Mouse (Mus musculus) forebrain, embryonic 13.5 days (tissue): ENCODE measurements around the gene Slc36a4. TPM values are rescaled to one million over a fixed set of nuclear protein-coding genes. Genes with fewer than 3 reads are reported as not detected.
A peak's percentile ranks its signal among the peaks of the same experiment; 100 is the strongest.

Experiments used
- ATAC-seq: fragments of 200-750 bp; cut with Nextera tagmentation; 2 replicates; pipeline ENCODE4 v1.8.0; 2017
- H3K27ac ChIP-seq: fragments of 300-500 bp; sonication (generic); 2 replicates; pipeline ENCODE4 v1.5.1; 2015; ENCODE audit warnings: inconsistent platforms, mild to moderate bottlenecking, moderate library complexity
- H3K27me3 ChIP-seq: fragments of 300-500 bp; sonication (generic); 2 replicates; pipeline ENCODE4 v1.6.1; 2015; ENCODE audit warnings: mild to moderate bottlenecking, inconsistent platforms
- H3K36me3 ChIP-seq: fragments of 300-500 bp; sonication (generic); 2 replicates; pipeline ENCODE4 v1.6.1; 2015; ENCODE audit warnings: mild to moderate bottlenecking, inconsistent platforms; ENCODE audit not compliant: poor library complexity, severe bottlenecking
- H3K4me1 ChIP-seq: fragments of 300-500 bp; sonication (generic); 2 replicates; pipeline ENCODE4 v1.6.1; 2015; ENCODE audit warnings: inconsistent platforms
- H3K4me2 ChIP-seq: fragments of 300-500 bp; sonication (generic); 2 replicates; pipeline ENCODE4 v1.6.1; 2015; ENCODE audit warnings: inconsistent platforms, mild to moderate bottlenecking, moderate library complexity
- H3K4me3 ChIP-seq: fragments of 300-500 bp; sonication (generic); 2 replicates; pipeline ENCODE4 v1.5.1; 2015; ENCODE audit warnings: mild to moderate bottlenecking, inconsistent platforms
- H3K9ac ChIP-seq: fragments of 300-500 bp; sonication (generic); 2 replicates; pipeline ENCODE4 v1.6.1; 2015; ENCODE audit warnings: mild to moderate bottlenecking, inconsistent platforms
- H3K9me3 ChIP-seq: fragments of 300-500 bp; sonication (generic); replicated peaks from 2 replicates; pipeline ENCODE4 v1.6.1; 2016; ENCODE audit warnings: inconsistent platforms
- WGBS: fragments of 180-500 bp; shearing (Covaris S2); methylation state at CpG from one replicate; pipeline ENCODE4 v1.1.7; 2015; 5-methylcytosine and 5-hydroxymethylcytosine counted together
- polyA plus RNA-seq: library from polyadenylated mRNA; unstranded; fragments of >200 nt; fragmentation: Nextera tagmentation; extraction: Ambion mirVana; gene quantifications from 2 replicates; pipeline ENCODE4 v1.2.1, GENCODE M21; 2015

Slc36a4 gene
- polyA plus RNA-seq, 1 experiment from 2014 or later = 21.5 TPM

DNA sequence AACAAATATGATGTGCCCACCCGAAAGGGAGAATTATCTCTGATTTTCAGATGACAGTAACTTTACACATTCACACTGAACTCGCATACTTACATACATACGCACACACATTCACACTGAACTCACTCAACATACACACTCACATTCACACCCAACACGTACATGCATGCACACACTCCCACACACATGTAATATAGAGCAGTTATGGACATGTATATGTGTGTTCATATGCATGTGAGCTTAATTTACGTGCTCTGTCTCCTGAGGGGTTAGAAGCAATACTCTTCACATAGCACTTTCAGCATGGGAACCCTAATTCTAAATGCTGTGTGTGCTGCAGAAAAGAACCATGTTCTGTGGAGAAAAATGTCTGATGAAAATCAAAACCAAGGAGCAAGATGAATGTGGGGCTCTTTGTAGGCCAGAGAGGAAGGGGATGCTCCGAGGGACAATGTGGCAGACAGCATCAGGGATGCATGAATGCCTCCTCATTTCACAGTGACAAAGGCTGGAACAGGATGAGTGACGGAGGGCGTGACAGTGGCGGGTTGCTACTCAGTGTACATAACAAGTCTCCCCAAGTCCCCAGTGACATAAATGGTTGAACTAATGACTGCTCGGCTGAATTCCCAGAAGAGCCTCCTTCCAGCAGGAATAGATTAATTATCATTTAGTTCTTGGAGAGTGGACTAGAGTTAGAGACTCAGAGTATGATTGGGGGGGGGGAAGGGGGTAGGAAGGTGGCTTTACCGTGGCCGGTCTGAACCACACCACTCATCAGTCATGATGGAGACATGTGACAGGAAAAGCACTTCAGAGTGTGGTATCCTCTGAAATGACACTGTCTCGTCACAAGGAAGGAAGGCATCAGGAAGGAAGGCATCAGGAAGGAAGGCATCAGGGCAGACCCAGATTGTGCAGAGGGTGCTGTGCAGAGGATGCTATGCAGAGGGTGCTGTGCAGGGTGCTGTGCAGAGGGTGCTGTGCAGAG lies 22.5 kb downstream of the Slc36a4 start:
- no peaks in the 10 kb centered on the region for H3K27me3 ChIP-seq
- no peak overlapping the region for H3K4me3 ChIP-seq
- peak; percentile 93 for ATAC-seq
- H3K36me3 ChIP-seq = peaks cover 80% of the 10 kb centered on the region
- no peak overlapping the region; the same call in 1 of the 2 replicates for H3K4me2 ChIP-seq
- H3K9ac ChIP-seq = peak overlapping the region; percentile 40; the same call in 1 of the 2 replicates
- H3K27ac ChIP-seq = peak overlapping the region; percentile 81
- H3K9me3 ChIP-seq = no peaks in the 10 kb centered on the region
- 42% methylated on average over 13 of the region's 13 CpGs for WGBS
- peaks cover 15% of the 10 kb centered on the region for H3K4me1 ChIP-seq

GRCm38 (mm10) chr9:15734056-15734866 lies 24.7 kb downstream of the Slc36a4 start:
- no peak overlapping the region for H3K4me3 ChIP-seq
- WGBS = 89% methylated on average over 11 of the region's 11 CpGs

DNA sequence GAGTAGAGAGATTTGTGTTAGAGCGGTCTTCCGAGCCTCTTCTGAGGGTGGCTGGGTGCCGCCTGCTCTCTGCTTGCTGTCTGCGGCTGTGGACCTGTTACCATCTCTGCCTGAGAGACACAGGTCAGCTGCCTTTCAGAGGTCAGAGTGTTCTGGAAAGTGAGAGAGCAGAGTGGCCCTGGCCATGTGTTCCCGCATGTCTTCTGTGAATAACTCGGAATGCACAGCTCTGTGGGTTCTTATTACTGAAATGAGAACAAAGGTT lies 25.3 kb downstream of the Slc36a4 start:
- no peak for ATAC-seq
- Histone ChIP-seq H3K4me3 (no peak overlapping the region), H3K9ac (no peak overlapping the region), H3K36me3 (peaks cover 81% of the 10 kb centered on the region), H3K27ac (no peak overlapping the region), H3K4me1 (peaks cover 15% of the 10 kb centered on the region), H3K4me2 (no peak overlapping the region), H3K9me3 (no peaks in the 10 kb centered on the region), H3K27me3 (no peaks in the 10 kb centered on the region)
- WGBS = 97% methylated on average over 6 of the region's 6 CpGs

More at GRCm38 (mm10) chr9:15734056-15734866, 24.7 kb downstream of the Slc36a4 start:
- Histone ChIP-seq H3K9ac (no peak overlapping the region), H3K4me1 (peaks cover 15% of the 10 kb centered on the region), H3K27me3 (no peaks in the 10 kb centered on the region), H3K9me3 (no peaks in the 10 kb centered on the region), H3K27ac (no peak overlapping the region), H3K4me2 (no peak overlapping the region), H3K36me3 (peaks cover 80% of the 10 kb centered on the region)
- no peak for ATAC-seq

DNA sequence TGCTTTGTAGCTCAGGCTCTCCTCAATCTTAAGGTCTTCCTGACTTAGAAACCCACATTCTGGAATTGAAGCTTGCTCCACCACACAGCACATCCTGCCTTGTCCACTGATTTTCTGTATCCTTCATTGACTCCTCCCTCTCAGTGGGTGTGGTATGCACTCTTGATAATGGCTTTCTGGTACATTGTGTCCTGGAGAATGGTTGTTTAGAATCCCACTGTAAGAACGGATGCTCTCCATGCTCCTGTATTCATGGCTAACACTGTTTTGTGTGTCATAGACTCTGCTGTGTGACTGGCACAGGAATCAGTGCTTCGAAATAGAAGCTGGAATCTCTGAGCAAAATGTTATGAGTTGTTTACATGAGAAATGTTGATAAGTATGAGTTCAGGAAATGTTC lies 28.0 kb downstream of the Slc36a4 start:
- no peak for ATAC-seq
- Histone ChIP-seq H3K4me2 (no peak overlapping the region), H3K27ac (no peak overlapping the region), H3K4me1 (peaks cover 6% of the 10 kb centered on the region), H3K9ac (no peak overlapping the region), H3K4me3 (no peak overlapping the region), H3K9me3 (no peaks in the 10 kb centered on the region), H3K27me3 (no peaks in the 10 kb centered on the region), H3K36me3 (peaks cover 67% of the 10 kb centered on the region)
- 76% methylated on average over 2 of the region's 2 CpGs for WGBS

- ATAC-seq = no peak
- Histone ChIP-seq H3K4me1 (peaks cover 9% of the 10 kb centered on the region), H3K9ac (no peak overlapping the region), H3K4me3 (no peak overlapping the region), H3K27me3 (no peaks in the 10 kb centered on the region), H3K4me2 (no peak overlapping the region), H3K36me3 (peaks cover 37% of the 10 kb centered on the region), H3K27ac (no peak overlapping the region), H3K9me3 (no peaks in the 10 kb centered on the region)
- 90% methylated on average over 4 of the region's 4 CpGs for WGBS
Measured at GRCm38 (mm10) chr9:15741428-15741827, 31.9 kb downstream of the Slc36a4 start.

DNA sequence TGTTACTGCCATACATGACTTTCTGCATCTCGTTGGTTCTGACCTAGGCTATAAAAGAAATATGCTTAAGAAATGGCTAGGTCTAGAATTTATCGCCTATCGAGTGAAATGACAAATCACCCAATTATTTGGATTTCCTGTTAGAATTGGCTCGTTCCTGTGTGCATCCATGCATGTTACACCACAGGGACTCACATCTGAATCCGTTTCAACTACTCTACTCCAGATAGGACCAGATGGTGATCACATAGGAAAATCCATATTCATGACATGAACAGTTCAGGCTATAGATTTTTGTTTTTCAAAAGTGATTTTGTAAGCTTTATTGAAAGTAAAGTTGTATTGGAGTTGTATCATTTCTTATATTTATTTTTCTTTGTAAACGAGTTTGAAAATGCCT lies 32.4 kb downstream of the Slc36a4 start:
- H3K4me2 ChIP-seq = no peak overlapping the region
- peak; percentile 69; the same call in 1 of the 2 replicates for ATAC-seq
- WGBS = 63% methylated on average over 6 of the region's 6 CpGs

GRCm38 (mm10) chr9:15745985-15746607 lies 36.6 kb downstream of the Slc36a4 start:
- Histone ChIP-seq H3K27ac (no peak overlapping the region), H3K27me3 (peaks cover 8% of the 10 kb centered on the region; the same call in 1 of the 2 replicates), H3K4me1 (peaks cover 11% of the 10 kb centered on the region), H3K36me3 (no peaks in the 10 kb centered on the region), H3K4me3 (no peak overlapping the region), H3K9ac (no peak overlapping the region), H3K9me3 (no peaks in the 10 kb centered on the region), H3K4me2 (no peak overlapping the region)
- WGBS = 24% methylated on average over 2 of the region's 2 CpGs
- peak; percentile 37; the same call in 1 of the 2 replicates for ATAC-seq

More for the DNA sequence above, 32.4 kb downstream of the Slc36a4 start:
- no peak overlapping the region for H3K9ac ChIP-seq
- no peak overlapping the region for H3K4me3 ChIP-seq
- peaks cover 12% of the 10 kb centered on the region for H3K4me1 ChIP-seq
- H3K9me3 ChIP-seq = no peaks in the 10 kb centered on the region
- no peak overlapping the region for H3K27ac ChIP-seq
- H3K36me3 ChIP-seq = peaks cover 31% of the 10 kb centered on the region
- H3K27me3 ChIP-seq = no peaks in the 10 kb centered on the region

DNA sequence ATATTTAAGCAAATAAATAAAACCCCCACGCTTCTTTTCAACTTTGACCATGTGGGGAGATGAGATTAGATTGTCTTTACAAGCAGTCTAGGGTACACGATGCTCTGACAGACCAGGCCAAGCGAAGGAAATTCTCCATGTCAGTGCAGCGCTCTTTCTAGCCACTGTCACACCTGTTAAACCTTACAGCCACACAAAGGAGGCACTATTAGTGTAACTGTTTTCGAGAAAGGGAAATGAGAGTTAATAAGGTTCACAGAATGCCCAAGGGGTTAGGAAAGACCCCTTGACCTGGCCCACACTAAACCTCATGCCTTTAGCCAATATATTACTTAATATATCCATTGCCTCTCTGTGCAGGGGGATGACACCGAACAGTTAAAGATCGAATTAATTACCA lies 37.1 kb downstream of the Slc36a4 start:
- peaks cover 8% of the 10 kb centered on the region; the same call in 1 of the 2 replicates for H3K27me3 ChIP-seq
- H3K9ac ChIP-seq = no peak overlapping the region
- no peaks in the 10 kb centered on the region for H3K9me3 ChIP-seq
- H3K27ac ChIP-seq = no peak overlapping the region
- H3K4me1 ChIP-seq = peaks cover 9% of the 10 kb centered on the region
- 36% methylated on average over 7 of the region's 7 CpGs for WGBS
- H3K4me2 ChIP-seq = no peak overlapping the region
- no peak overlapping the region for H3K4me3 ChIP-seq
- no peak for ATAC-seq
- H3K36me3 ChIP-seq = no peaks in the 10 kb centered on the region

DNA sequence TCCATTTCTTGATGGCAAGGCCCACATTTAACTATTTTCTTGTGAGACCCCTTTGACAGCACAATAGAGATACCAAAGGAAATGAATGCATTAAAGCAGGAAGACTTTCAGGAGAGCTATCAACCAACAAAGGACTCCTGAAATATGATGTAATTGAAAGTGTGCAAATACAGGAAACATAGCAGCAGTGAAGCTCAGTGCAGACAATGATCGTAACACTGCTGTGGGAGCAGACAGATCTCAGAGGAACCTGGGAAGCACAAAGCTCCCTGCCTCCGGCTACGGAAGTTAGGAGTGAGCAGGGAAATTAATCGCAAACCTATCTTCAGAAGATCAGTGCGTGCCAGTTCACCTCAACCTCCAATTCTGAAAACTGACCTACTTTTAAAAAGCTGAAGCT lies 38.8 kb downstream of the Slc36a4 start:
- Histone ChIP-seq H3K27me3 (peaks cover 8% of the 10 kb centered on the region; the same call in 1 of the 2 replicates), H3K4me1 (peaks cover 9% of the 10 kb centered on the region), H3K36me3 (no peaks in the 10 kb centered on the region), H3K9me3 (no peaks in the 10 kb centered on the region), H3K4me2 (no peak overlapping the region), H3K4me3 (no peak overlapping the region), H3K27ac (no peak overlapping the region), H3K9ac (no peak overlapping the region)
- ATAC-seq = no peak
- WGBS = 73% methylated on average over 5 of the region's 5 CpGs

DNA sequence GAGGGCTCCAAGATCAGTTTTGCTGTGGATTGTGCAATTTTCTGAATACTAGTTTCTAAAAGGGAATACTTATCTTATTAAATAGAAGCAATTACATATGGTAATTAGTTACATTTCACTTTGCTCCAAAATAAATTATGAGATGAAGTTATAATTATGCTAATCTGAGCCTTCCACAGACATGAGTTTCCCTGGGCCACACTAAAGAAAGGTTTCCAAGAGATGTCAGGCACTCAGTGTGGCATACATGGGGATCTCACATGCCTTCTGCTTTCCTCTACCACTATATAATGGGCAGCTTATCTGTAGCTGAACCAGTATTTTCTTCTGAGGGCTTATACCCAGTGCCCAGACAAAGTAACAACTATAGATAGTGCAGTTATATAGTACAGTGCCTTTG lies 49.8 kb downstream of the Slc36a4 start:
- Histone ChIP-seq H3K27ac (no peak overlapping the region), H3K27me3 (no peaks in the 10 kb centered on the region), H3K4me1 (no peaks in the 10 kb centered on the region), H3K9me3 (no peaks in the 10 kb centered on the region), H3K9ac (no peak overlapping the region), H3K4me2 (no peak overlapping the region), H3K4me3 (no peak overlapping the region), H3K36me3 (no peaks in the 10 kb centered on the region)
- peak; percentile 33; the same call in 1 of the 2 replicates for ATAC-seq

DNA sequence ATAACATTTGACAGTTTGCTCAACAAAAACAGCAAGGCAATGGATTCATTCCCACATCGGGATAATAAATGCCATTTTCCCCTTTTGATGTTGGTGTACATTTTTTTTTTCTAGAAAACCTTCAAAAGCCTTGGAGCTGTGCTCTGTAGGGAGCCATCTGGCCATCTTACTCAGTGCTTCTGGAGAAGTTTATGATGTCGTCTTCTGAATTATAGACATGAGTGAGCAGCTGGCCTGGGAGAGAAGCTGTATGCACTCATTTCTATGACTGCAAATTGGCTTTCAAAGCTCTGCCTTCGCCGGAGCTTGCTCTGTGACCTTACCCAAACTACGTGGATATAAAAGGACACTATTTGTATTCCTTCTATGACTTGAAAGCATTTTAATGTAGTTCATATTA lies 56.8 kb downstream of the Slc36a4 start:
- Histone ChIP-seq H3K9ac (no peak overlapping the region), H3K27me3 (peaks cover 13% of the 10 kb centered on the region), H3K27ac (no peak overlapping the region), H3K9me3 (no peaks in the 10 kb centered on the region), H3K36me3 (no peaks in the 10 kb centered on the region), H3K4me3 (no peak overlapping the region), H3K4me1 (0 out of 2 replicates have a peak, but pooled peaks cover 3% of the 10 kb centered on the region), H3K4me2 (no peak overlapping the region)
- 52% methylated on average over 5 of the region's 5 CpGs for WGBS
- no peak for ATAC-seq

- Histone ChIP-seq H3K27ac (no peak overlapping the region), H3K27me3 (peaks cover 17% of the 10 kb centered on the region), H3K4me2 (no peak overlapping the region), H3K9me3 (no peaks in the 10 kb centered on the region), H3K4me1 (0 out of 2 replicates have a peak, but pooled peaks cover 3% of the 10 kb centered on the region), H3K4me3 (no peak overlapping the region), H3K36me3 (no peaks in the 10 kb centered on the region), H3K9ac (no peak overlapping the region)
- 64% methylated on average over 5 of the region's 5 CpGs for WGBS
- ATAC-seq = peak; percentile 41; the same call in 1 of the 2 replicates
Measured at GRCm38 (mm10) chr9:15766821-15767220, 57.3 kb downstream of the Slc36a4 start.
